In genomic region chr9:30209806-30210205, GRCm38 (mm10) we compare ENCODE assay signal across 20 mouse cellular contexts.
DNase-seq lines count a peak whose midpoint lies in the region; ATAC-seq lines count a peak whose summit lies in the region.
"Had no signal": no experiment of that assay in that cellular context is flagged by ENCODE, and none has a peak within 500 bp of the region (broad histone marks: within the 10 kb centered on the region; RNA-seq: fewer than 3 reads in every experiment).

No protein-coding gene starts in this region.

- 23% methylated on average over 1 of the region's 1 CpGs for WGBS in hindbrain, embryonic 11.5 days
- WGBS in hindbrain, embryonic 14.5 days = 23% methylated on average over 1 of the region's 1 CpGs
- 23% methylated on average over 1 of the region's 1 CpGs for WGBS in neural tube, embryonic 15.5 days
- WGBS in embryonic facial prominence, embryonic 12.5 days = 10% methylated on average over 1 of the region's 1 CpGs
- 61% methylated on average over 1 of the region's 1 CpGs for WGBS in kidney, embryonic 14.5 days

- peak; percentile 3 for DNase-seq in hindbrain, embryonic 11.5 days (ENCODE audit: low spot score)
- no peak for DNase-seq in hindbrain, embryonic 14.5 days (ENCODE audit: low spot score)
- peak; percentile 13 for DNase-seq in neural tube, embryonic 10.5 days (ENCODE audit: extremely low spot score, low spot score)
- no peak for DNase-seq in T-cell, adult 2 months (ENCODE audit: low spot score)
- DNase-seq: adrenal gland, postnatal 36 days; cerebellum, adult 8-10 months; gastrocnemius, postnatal 14 days; heart, adult 18-20 months; heart, postnatal 4 days; liver; thymus, postnatal 36 days had no signal

- ATAC-seq in hindbrain, embryonic 11.5 days (ENCODE audit: low FRiP score) = no peak
- ATAC-seq in hindbrain, embryonic 14.5 days (ENCODE audit: low FRiP score) = no peak
- ATAC-seq in neural tube, embryonic 15.5 days (ENCODE audit: low FRiP score) = no peak
- peak; percentile 47; the same call in 1 of the 2 replicates for ATAC-seq in embryonic facial prominence, embryonic 12.5 days (ENCODE audit: insufficient number of reproducible peaks, insufficient read depth, low FRiP score, low TSS enrichment)
- ATAC-seq in kidney, embryonic 14.5 days (ENCODE audit: low FRiP score, low TSS enrichment) = no peak
- ATAC-seq: forebrain, embryonic 13.5 days; intestine, embryonic 15.5 days; lung, postnatal 0 days had no signal

- no peaks in the 10 kb centered on the region for H3K4me1 ChIP-seq in hindbrain, embryonic 11.5 days (replicated peaks; ENCODE audit: control insufficient read depth, insufficient read depth, low read length)
- peaks cover 8% of the 10 kb centered on the region; the same call in 1 of the 2 replicates for H3K4me1 ChIP-seq in hindbrain, embryonic 14.5 days (replicated peaks; ENCODE audit: control insufficient read depth, insufficient read depth, low read length)
- peaks cover 5% of the 10 kb centered on the region; the same call in 1 of the 2 replicates for H3K4me1 ChIP-seq in neural tube, embryonic 15.5 days
- H3K4me1 ChIP-seq in embryonic facial prominence, embryonic 12.5 days = peaks cover 12% of the 10 kb centered on the region
- H3K4me1 ChIP-seq in kidney, embryonic 14.5 days (ENCODE audit: control insufficient read depth, insufficient read depth, low read length) = no peaks in the 10 kb centered on the region
- H3K4me1 ChIP-seq: forebrain, embryonic 13.5 days; intestine, embryonic 15.5 days had no signal

- no peaks in the 10 kb centered on the region for H3K27me3 ChIP-seq in hindbrain, embryonic 11.5 days (ENCODE audit: control insufficient read depth, insufficient read depth, low read length)
- H3K27me3 ChIP-seq in hindbrain, embryonic 14.5 days (ENCODE audit: control insufficient read depth, insufficient read depth, low read length) = no peaks in the 10 kb centered on the region
- no peaks in the 10 kb centered on the region for H3K27me3 ChIP-seq in neural tube, embryonic 15.5 days (replicated peaks)
- H3K27me3 ChIP-seq in embryonic facial prominence, embryonic 12.5 days = no peaks in the 10 kb centered on the region
- no peaks in the 10 kb centered on the region for H3K27me3 ChIP-seq in kidney, embryonic 14.5 days (ENCODE audit: control insufficient read depth, insufficient read depth, low read length)
- H3K27me3 ChIP-seq: CH12.LX; forebrain, embryonic 13.5 days; intestine, embryonic 15.5 days; neural tube, embryonic 12.5 days had no signal

- no peak overlapping the region for H3K27ac ChIP-seq in hindbrain, embryonic 11.5 days (ENCODE audit: low read depth, low read length)
- H3K27ac ChIP-seq in hindbrain, embryonic 14.5 days = no peak overlapping the region
- H3K27ac ChIP-seq in neural tube, embryonic 15.5 days (replicated peaks) = no peak overlapping the region
- 0 out of 2 replicates have a peak overlapping the region, but pooled peaks have one; percentile 41 for H3K27ac ChIP-seq in embryonic facial prominence, embryonic 12.5 days
- H3K27ac ChIP-seq in kidney, embryonic 14.5 days (ENCODE audit: low read depth, low read length) = no peak overlapping the region
- H3K27ac ChIP-seq: forebrain, embryonic 13.5 days; intestine, embryonic 15.5 days; neural tube, embryonic 12.5 days had no signal

- H3K4me2 ChIP-seq in hindbrain, embryonic 11.5 days (replicated peaks; ENCODE audit: low read depth, low read length) = no peak overlapping the region
- H3K4me2 ChIP-seq in hindbrain, embryonic 14.5 days (replicated peaks) = no peak overlapping the region
- H3K4me2 ChIP-seq in neural tube, embryonic 15.5 days = no peak overlapping the region
- H3K4me2 ChIP-seq in embryonic facial prominence, embryonic 12.5 days (replicated peaks) = no peak overlapping the region
- H3K4me2 ChIP-seq in kidney, embryonic 14.5 days (replicated peaks; ENCODE audit: low read depth, low read length) = no peak overlapping the region
- H3K4me2 ChIP-seq: forebrain, embryonic 13.5 days; intestine, embryonic 15.5 days; neural tube, embryonic 12.5 days had no signal

- H3K4me3 ChIP-seq in hindbrain, embryonic 11.5 days (ENCODE audit: low read depth, low read length) = no peak overlapping the region
- no peak overlapping the region for H3K4me3 ChIP-seq in hindbrain, embryonic 14.5 days (replicated peaks; ENCODE audit: low read length)
- no peak overlapping the region for H3K4me3 ChIP-seq in neural tube, embryonic 15.5 days (replicated peaks)
- no peak overlapping the region for H3K4me3 ChIP-seq in embryonic facial prominence, embryonic 12.5 days
- no peak overlapping the region for H3K4me3 ChIP-seq in kidney, embryonic 14.5 days (ENCODE audit: low read length)
- H3K4me3 ChIP-seq: erythroblast, embryonic 14.5 days; forebrain, embryonic 13.5 days; intestine, embryonic 15.5 days; neural tube, embryonic 12.5 days had no signal

- no peak overlapping the region for H3K9ac ChIP-seq in hindbrain, embryonic 11.5 days (ENCODE audit: low read depth, low read length)
- no peak overlapping the region for H3K9ac ChIP-seq in hindbrain, embryonic 14.5 days
- no peak overlapping the region for H3K9ac ChIP-seq in neural tube, embryonic 15.5 days (replicated peaks)
- no peak overlapping the region for H3K9ac ChIP-seq in embryonic facial prominence, embryonic 12.5 days
- no peak overlapping the region for H3K9ac ChIP-seq in kidney, embryonic 14.5 days (ENCODE audit: low read depth, low read length)
- H3K9ac ChIP-seq: forebrain, embryonic 13.5 days; intestine, embryonic 15.5 days; neural tube, embryonic 12.5 days had no signal

- no peaks in the 10 kb centered on the region for H3K36me3 ChIP-seq in hindbrain, embryonic 11.5 days (ENCODE audit: control insufficient read depth, insufficient read depth, low read length)
- no peaks in the 10 kb centered on the region for H3K36me3 ChIP-seq in hindbrain, embryonic 14.5 days (replicated peaks; ENCODE audit: control insufficient read depth, insufficient read depth)
- H3K36me3 ChIP-seq in neural tube, embryonic 15.5 days = no peaks in the 10 kb centered on the region
- no peaks in the 10 kb centered on the region for H3K36me3 ChIP-seq in embryonic facial prominence, embryonic 12.5 days
- H3K36me3 ChIP-seq in kidney, embryonic 14.5 days (ENCODE audit: control insufficient read depth, insufficient read depth, low read length) = no peaks in the 10 kb centered on the region
- H3K36me3 ChIP-seq: intestine, embryonic 15.5 days; neural tube, embryonic 12.5 days had no signal

- H3K9me3 ChIP-seq in hindbrain, embryonic 11.5 days (ENCODE audit: control insufficient read depth, low read length) = no peaks in the 10 kb centered on the region
- no peaks in the 10 kb centered on the region for H3K9me3 ChIP-seq in hindbrain, embryonic 14.5 days (ENCODE audit: control insufficient read depth, low read length)
- H3K9me3 ChIP-seq in neural tube, embryonic 15.5 days (replicated peaks) = no peaks in the 10 kb centered on the region
- H3K9me3 ChIP-seq in embryonic facial prominence, embryonic 12.5 days = no peaks in the 10 kb centered on the region
- H3K9me3 ChIP-seq in kidney, embryonic 14.5 days (ENCODE audit: control insufficient read depth, low read length) = no peaks in the 10 kb centered on the region
- H3K9me3 ChIP-seq: forebrain, embryonic 13.5 days; intestine, embryonic 15.5 days; neural tube, embryonic 12.5 days had no signal

Comparison
In these comparisons a context has a peak if more than half of its experiments do, and no peak if none do; other contexts are left out.
1. DNase-seq: peak in hindbrain, embryonic 11.5 days (single experiment) and neural tube, embryonic 10.5 days (single experiment); none in hindbrain, embryonic 14.5 days (single experiment) and T-cell, adult 2 months (single experiment).